Mouse (Mus musculus): ENCODE results near the gene Npc2. TPM values are rescaled to one million over a fixed set of nuclear protein-coding genes. Genes with fewer than 3 reads are reported as not detected.
A peak's percentile ranks its signal among the peaks of the same experiment; 100 is the strongest.

Gene Npc2
- polyA plus RNA-seq, 1 experiment from 2014 or later = 79.5 TPM

GRCm38 (mm10) chr12:84752131-84752977 is 20.6 kb downstream of the Npc2 start:
- no peak overlapping the region for H3K9ac ChIP-seq

GRCm38 (mm10) chr12:84750661-84751060 is 22.3 kb downstream of the Npc2 start:
- H3K27me3 ChIP-seq = peaks cover 5% of the 10 kb centered on the region
- ATAC-seq (ENCODE audit: low FRiP score) = no peak
- H3K27ac ChIP-seq = no peak overlapping the region
- H3K9ac ChIP-seq = no peak overlapping the region
- H3K4me1 ChIP-seq = peaks cover 19% of the 10 kb centered on the region
- peaks cover 2% of the 10 kb centered on the region for H3K36me3 ChIP-seq
- H3K4me2 ChIP-seq (replicated peaks) = no peak overlapping the region
- no peak overlapping the region for H3K4me3 ChIP-seq
- H3K9me3 ChIP-seq (replicated peaks) = no peaks in the 10 kb centered on the region
- WGBS = 59% methylated on average over 14 of the region's 14 CpGs

More at GRCm38 (mm10) chr12:84752131-84752977, 20.6 kb downstream of the Npc2 start:
- Histone ChIP-seq H3K4me3 (no peak overlapping the region), H3K4me2 (replicated peaks) (no peak overlapping the region), H3K36me3 (peaks cover 19% of the 10 kb centered on the region), H3K27me3 (no peaks in the 10 kb centered on the region), H3K27ac (peak overlapping the region; percentile 62), H3K4me1 (peaks cover 19% of the 10 kb centered on the region), H3K9me3 (replicated peaks) (no peaks in the 10 kb centered on the region)
- ATAC-seq (ENCODE audit: low FRiP score) = peak; percentile 62
- WGBS = 26% methylated on average over 14 of the region's 14 CpGs

- H3K9me3 ChIP-seq (replicated peaks) = no peaks in the 10 kb centered on the region
- no peak overlapping the region for H3K4me3 ChIP-seq
- no peak overlapping the region for H3K27ac ChIP-seq
- H3K36me3 ChIP-seq = no peaks in the 10 kb centered on the region
- H3K9ac ChIP-seq = no peak overlapping the region
- WGBS = 69% methylated on average over 3 of the region's 3 CpGs
- no peak overlapping the region for H3K4me2 ChIP-seq (replicated peaks)
- peaks cover 17% of the 10 kb centered on the region for H3K4me1 ChIP-seq
- ATAC-seq (ENCODE audit: low FRiP score) = no peak
- H3K27me3 ChIP-seq = peaks cover 5% of the 10 kb centered on the region
These were observed 24.8 kb downstream of the Npc2 start for GRCm38 (mm10) chr12:84748134-84748533.

GRCm38 (mm10) chr12:84745700-84746099 is 27.3 kb downstream of the Npc2 start:
- H3K36me3 ChIP-seq = no peaks in the 10 kb centered on the region
- H3K9me3 ChIP-seq (replicated peaks) = no peaks in the 10 kb centered on the region
- no peak overlapping the region for H3K4me3 ChIP-seq
- no peak overlapping the region for H3K9ac ChIP-seq
- no peak overlapping the region for H3K27ac ChIP-seq
- no peak for ATAC-seq (ENCODE audit: low FRiP score)
- WGBS = 65% methylated on average over 4 of the region's 4 CpGs
- H3K4me1 ChIP-seq = no peaks in the 10 kb centered on the region
- H3K27me3 ChIP-seq = peaks cover 5% of the 10 kb centered on the region
- no peak overlapping the region for H3K4me2 ChIP-seq (replicated peaks)

- WGBS = 88% methylated on average over 10 of the region's 10 CpGs
- no peak overlapping the region for H3K4me3 ChIP-seq
- H3K9ac ChIP-seq = no peak overlapping the region
- H3K4me1 ChIP-seq = no peaks in the 10 kb centered on the region
- no peaks in the 10 kb centered on the region for H3K36me3 ChIP-seq
- no peak for ATAC-seq (ENCODE audit: low FRiP score)
- H3K27ac ChIP-seq = no peak overlapping the region
- H3K9me3 ChIP-seq (replicated peaks) = no peaks in the 10 kb centered on the region
- no peak overlapping the region for H3K4me2 ChIP-seq (replicated peaks)
- peaks cover 5% of the 10 kb centered on the region for H3K27me3 ChIP-seq
These were observed 29.5 kb downstream of the Npc2 start for GRCm38 (mm10) chr12:84743496-84743895.

- Histone ChIP-seq H3K4me3 (no peak overlapping the region), H3K9ac (no peak overlapping the region), H3K9me3 (replicated peaks) (no peaks in the 10 kb centered on the region), H3K27me3 (no peaks in the 10 kb centered on the region), H3K27ac (no peak overlapping the region), H3K36me3 (no peaks in the 10 kb centered on the region), H3K4me2 (replicated peaks) (no peak overlapping the region), H3K4me1 (no peaks in the 10 kb centered on the region)
- 78% methylated on average over 13 of the region's 13 CpGs for WGBS
- no peak for ATAC-seq (ENCODE audit: low FRiP score)
These were observed 39.6 kb downstream of the Npc2 start for GRCm38 (mm10) chr12:84733366-84733765.

- Histone ChIP-seq H3K4me1 (no peaks in the 10 kb centered on the region), H3K36me3 (no peaks in the 10 kb centered on the region), H3K27ac (no peak overlapping the region), H3K4me2 (replicated peaks) (no peak overlapping the region), H3K4me3 (no peak overlapping the region), H3K9ac (no peak overlapping the region), H3K27me3 (no peaks in the 10 kb centered on the region), H3K9me3 (replicated peaks) (no peaks in the 10 kb centered on the region)
- no peak for ATAC-seq (ENCODE audit: low FRiP score)
- 92% methylated on average over 10 of the region's 10 CpGs for WGBS
These were observed 44.5 kb downstream of the Npc2 start for GRCm38 (mm10) chr12:84728421-84728820.

- Histone ChIP-seq H3K4me2 (replicated peaks) (no peak overlapping the region), H3K4me1 (no peaks in the 10 kb centered on the region), H3K9me3 (replicated peaks) (no peaks in the 10 kb centered on the region), H3K27ac (no peak overlapping the region), H3K27me3 (no peaks in the 10 kb centered on the region), H3K4me3 (no peak overlapping the region), H3K36me3 (no peaks in the 10 kb centered on the region), H3K9ac (no peak overlapping the region)
- 66% methylated on average over 5 of the region's 5 CpGs for WGBS
- ATAC-seq (ENCODE audit: low FRiP score) = no peak
These were observed 45.5 kb downstream of the Npc2 start for GRCm38 (mm10) chr12:84727434-84727833.

GRCm38 (mm10) chr12:84726986-84727385 is 46.0 kb downstream of the Npc2 start:
- no peak for ATAC-seq (ENCODE audit: low FRiP score)
- no peaks in the 10 kb centered on the region for H3K36me3 ChIP-seq

GRCm38 (mm10) chr12:84726391-84726790 is 46.6 kb downstream of the Npc2 start:
- H3K4me3 ChIP-seq = no peak overlapping the region
- H3K36me3 ChIP-seq = no peaks in the 10 kb centered on the region
- H3K9ac ChIP-seq = no peak overlapping the region
- WGBS = 92% methylated on average over 4 of the region's 4 CpGs
- no peak overlapping the region for H3K27ac ChIP-seq
- H3K9me3 ChIP-seq (replicated peaks) = no peaks in the 10 kb centered on the region
- H3K4me1 ChIP-seq = no peaks in the 10 kb centered on the region
- ATAC-seq (ENCODE audit: low FRiP score) = no peak
- no peaks in the 10 kb centered on the region for H3K27me3 ChIP-seq
- no peak overlapping the region for H3K4me2 ChIP-seq (replicated peaks)

More at GRCm38 (mm10) chr12:84726986-84727385, 46.0 kb downstream of the Npc2 start:
- H3K27me3 ChIP-seq = no peaks in the 10 kb centered on the region
- H3K4me2 ChIP-seq (replicated peaks) = no peak overlapping the region
- no peak overlapping the region for H3K9ac ChIP-seq
- H3K4me1 ChIP-seq = no peaks in the 10 kb centered on the region
- H3K27ac ChIP-seq = no peak overlapping the region
- WGBS = 28% methylated on average over 4 of the region's 4 CpGs
- H3K9me3 ChIP-seq (replicated peaks) = no peaks in the 10 kb centered on the region
- no peak overlapping the region for H3K4me3 ChIP-seq

- no peak for ATAC-seq (ENCODE audit: low FRiP score)
- H3K9ac ChIP-seq = no peak overlapping the region
- 87% methylated on average over 9 of the region's 9 CpGs for WGBS
- no peak overlapping the region for H3K4me2 ChIP-seq (replicated peaks)
- H3K27me3 ChIP-seq = no peaks in the 10 kb centered on the region
- no peaks in the 10 kb centered on the region for H3K36me3 ChIP-seq
- no peaks in the 10 kb centered on the region for H3K4me1 ChIP-seq
- no peaks in the 10 kb centered on the region for H3K9me3 ChIP-seq (replicated peaks)
- H3K4me3 ChIP-seq = no peak overlapping the region
- H3K27ac ChIP-seq = no peak overlapping the region
These were observed 54.3 kb downstream of the Npc2 start for GRCm38 (mm10) chr12:84718462-84719244.

- Histone ChIP-seq H3K4me2 (replicated peaks) (no peak overlapping the region), H3K36me3 (no peaks in the 10 kb centered on the region), H3K27me3 (no peaks in the 10 kb centered on the region), H3K4me1 (no peaks in the 10 kb centered on the region), H3K9ac (no peak overlapping the region), H3K9me3 (replicated peaks) (no peaks in the 10 kb centered on the region), H3K4me3 (no peak overlapping the region), H3K27ac (no peak overlapping the region)
- WGBS = 89% methylated on average over 6 of the region's 6 CpGs
- no peak for ATAC-seq (ENCODE audit: low FRiP score)
These were observed 58.4 kb downstream of the Npc2 start for GRCm38 (mm10) chr12:84714578-84714977.
